Mouse (Mus musculus): Measurements from ENCODE around the gene Cmip. TPM values are rescaled to one million over a fixed set of nuclear protein-coding genes. Genes with fewer than 3 reads are reported as not detected.

The Cmip gene
- polyA plus RNA-seq, 1 experiment from 2014 or later = 47.1 TPM

- Histone ChIP-seq H3K27ac (ENCODE audit: low read depth, low read length) (peak overlapping the region; percentile 93), H3K4me1 (replicated peaks; ENCODE audit: control insufficient read depth, insufficient read depth, low read length) (peaks cover 22% of the 10 kb centered on the region)
- TF ChIP-seq CTCF (IDR thresholded peaks at IDR 0.05; ENCODE audit: low read depth) = no peak
These were observed 71.9 kb downstream of the Cmip start for GRCm38 (mm10) chr8:117328758-117329157.

GRCm38 (mm10) chr8:117329167-117329566, 72.3 kb downstream of the Cmip start:
- Histone ChIP-seq H3K27ac (ENCODE audit: low read depth, low read length) (peak overlapping the region; percentile 15; the same call in 1 of the 2 replicates), H3K9me3 (ENCODE audit: control insufficient read depth) (no peaks in the 10 kb centered on the region), H3K4me1 (replicated peaks; ENCODE audit: control insufficient read depth, insufficient read depth, low read length) (peaks cover 24% of the 10 kb centered on the region), H3K27me3 (replicated peaks; ENCODE audit: control insufficient read depth, insufficient read depth, low read length) (no peaks in the 10 kb centered on the region), H3K9ac (ENCODE audit: low read depth, low read length) (no peak overlapping the region), H3K4me3 (ENCODE audit: low read depth, low read length) (no peak overlapping the region), H3K4me2 (replicated peaks; ENCODE audit: low read depth) (no peak overlapping the region), H3K36me3 (ENCODE audit: control insufficient read depth, insufficient read depth) (no peaks in the 10 kb centered on the region; the same call in 1 of the 2 replicates)
- WGBS = 70% methylated on average over 9 of the region's 9 CpGs
- TF ChIP-seq CTCF (IDR thresholded peaks at IDR 0.05; ENCODE audit: low read depth) = no peak
- no peak for ATAC-seq

More at GRCm38 (mm10) chr8:117328758-117329157, 71.9 kb downstream of the Cmip start:
- H3K4me3 ChIP-seq (ENCODE audit: low read depth, low read length) = no peak overlapping the region
- no peaks in the 10 kb centered on the region for H3K27me3 ChIP-seq (replicated peaks; ENCODE audit: control insufficient read depth, insufficient read depth, low read length)
- WGBS = 49% methylated on average over 9 of the region's 9 CpGs
- H3K4me2 ChIP-seq (replicated peaks; ENCODE audit: low read depth) = no peak overlapping the region
- H3K36me3 ChIP-seq (ENCODE audit: control insufficient read depth, insufficient read depth) = no peaks in the 10 kb centered on the region; the same call in 1 of the 2 replicates
- ATAC-seq = no peak
- H3K9ac ChIP-seq (ENCODE audit: low read depth, low read length) = no peak overlapping the region
- H3K9me3 ChIP-seq (ENCODE audit: control insufficient read depth) = no peaks in the 10 kb centered on the region

GRCm38 (mm10) chr8:117329903-117330302, 73.0 kb downstream of the Cmip start:
- no peak for TF ChIP-seq CTCF (IDR thresholded peaks at IDR 0.05; ENCODE audit: low read depth)
- no peak overlapping the region for H3K4me3 ChIP-seq (ENCODE audit: low read depth, low read length)
- WGBS = 49% methylated on average over 2 of the region's 2 CpGs
- H3K4me1 ChIP-seq (replicated peaks; ENCODE audit: control insufficient read depth, insufficient read depth, low read length) = peaks cover 24% of the 10 kb centered on the region
- H3K9me3 ChIP-seq (ENCODE audit: control insufficient read depth) = no peaks in the 10 kb centered on the region
- ATAC-seq = no peak
- no peak overlapping the region for H3K4me2 ChIP-seq (replicated peaks; ENCODE audit: low read depth)
- H3K36me3 ChIP-seq (ENCODE audit: control insufficient read depth, insufficient read depth) = no peaks in the 10 kb centered on the region; the same call in 1 of the 2 replicates
- no peaks in the 10 kb centered on the region for H3K27me3 ChIP-seq (replicated peaks; ENCODE audit: control insufficient read depth, insufficient read depth, low read length)
- no peak overlapping the region for H3K9ac ChIP-seq (ENCODE audit: low read depth, low read length)
- no peak overlapping the region for H3K27ac ChIP-seq (ENCODE audit: low read depth, low read length)

- ATAC-seq = no peak
- WGBS = 48% methylated on average over 27 of the region's 27 CpGs
These were observed 75.6 kb downstream of the Cmip start for GRCm38 (mm10) chr8:117332229-117333010.

DNA sequence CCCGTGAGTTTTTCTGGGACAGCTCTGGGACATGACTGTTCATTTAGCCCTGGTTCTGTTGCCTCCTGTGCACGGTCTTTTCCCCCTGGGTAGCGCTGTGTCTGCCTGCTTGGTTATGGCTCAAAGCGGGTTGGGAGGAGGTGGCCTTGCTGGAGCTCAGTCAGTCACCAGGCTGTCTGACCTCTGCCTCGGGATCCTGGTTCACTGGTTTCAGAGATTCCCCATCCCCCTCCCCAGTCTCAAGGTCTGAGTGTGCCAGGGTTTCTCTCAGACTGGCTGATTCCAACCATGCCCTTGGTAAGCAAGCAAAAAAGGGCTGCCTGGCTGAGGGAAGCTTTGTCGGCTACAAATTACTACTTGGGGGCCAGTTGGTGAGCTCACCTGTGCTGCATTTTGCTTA, 76.8 kb downstream of the Cmip start:
- Histone ChIP-seq H3K4me1 (replicated peaks; ENCODE audit: control insufficient read depth, insufficient read depth, low read length) (peaks cover 41% of the 10 kb centered on the region), H3K36me3 (ENCODE audit: control insufficient read depth, insufficient read depth) (no peaks in the 10 kb centered on the region; the same call in 1 of the 2 replicates), H3K4me2 (replicated peaks; ENCODE audit: low read depth) (peak overlapping the region; percentile 30; the same call in 1 of the 2 replicates), H3K27ac (ENCODE audit: low read depth, low read length) (peak overlapping the region; percentile 99), H3K9ac (ENCODE audit: low read depth, low read length) (peak overlapping the region; percentile 1; the same call in 1 of the 2 replicates), H3K27me3 (replicated peaks; ENCODE audit: control insufficient read depth, insufficient read depth, low read length) (no peaks in the 10 kb centered on the region), H3K4me3 (ENCODE audit: low read depth, low read length) (no peak overlapping the region), H3K9me3 (ENCODE audit: control insufficient read depth) (no peaks in the 10 kb centered on the region)
- TF ChIP-seq CTCF (IDR thresholded peaks at IDR 0.05; ENCODE audit: low read depth) = no peak
- ATAC-seq = peak; percentile 16
- WGBS = 43% methylated on average over 6 of the region's 6 CpGs

More at GRCm38 (mm10) chr8:117332229-117333010, 75.6 kb downstream of the Cmip start:
- Histone ChIP-seq H3K9ac (ENCODE audit: low read depth, low read length) (no peak overlapping the region), H3K27ac (ENCODE audit: low read depth, low read length) (peak overlapping the region; percentile 99), H3K4me3 (ENCODE audit: low read depth, low read length) (no peak overlapping the region), H3K4me1 (replicated peaks; ENCODE audit: control insufficient read depth, insufficient read depth, low read length) (peaks cover 34% of the 10 kb centered on the region), H3K4me2 (replicated peaks; ENCODE audit: low read depth) (no peak overlapping the region), H3K9me3 (ENCODE audit: control insufficient read depth) (no peaks in the 10 kb centered on the region), H3K27me3 (replicated peaks; ENCODE audit: control insufficient read depth, insufficient read depth, low read length) (no peaks in the 10 kb centered on the region), H3K36me3 (ENCODE audit: control insufficient read depth, insufficient read depth) (no peaks in the 10 kb centered on the region; the same call in 1 of the 2 replicates)
- TF ChIP-seq CTCF (IDR thresholded peaks at IDR 0.05; ENCODE audit: low read depth) = no peak

DNA sequence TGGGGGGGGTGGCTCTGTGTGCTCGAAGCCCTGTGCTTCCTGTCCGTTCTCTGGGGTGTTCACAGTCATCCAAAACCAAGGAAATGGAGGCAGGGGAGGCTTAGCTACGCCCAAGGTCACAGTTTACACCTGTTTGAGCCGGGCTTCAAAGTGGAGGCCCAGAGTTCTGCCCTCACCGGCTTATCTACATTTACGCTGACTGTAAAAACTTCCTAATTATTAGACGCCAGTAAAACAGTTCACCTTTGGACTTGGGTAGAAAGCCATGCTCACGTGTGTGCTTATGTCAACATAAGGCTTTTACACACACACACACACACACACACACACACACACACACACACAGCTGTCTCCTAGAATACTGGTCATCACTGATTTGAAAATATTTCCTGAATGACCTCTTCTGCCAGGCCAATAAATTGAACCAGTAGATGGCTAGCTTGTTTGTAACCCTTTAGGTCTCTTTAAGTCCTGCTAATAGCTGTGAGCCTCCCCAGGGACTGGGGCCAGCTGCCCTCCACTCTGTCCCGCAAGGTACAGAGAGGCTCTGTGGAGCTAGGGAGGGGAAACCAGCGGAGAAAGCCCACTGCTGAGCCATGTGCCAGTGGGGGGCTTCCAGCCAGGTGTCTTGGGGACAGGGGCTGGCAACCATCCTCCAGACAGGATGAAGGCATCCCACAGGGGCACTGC, 77.3 kb downstream of the Cmip start:
- H3K9ac ChIP-seq (ENCODE audit: low read depth, low read length) = 0 out of 2 replicates have a peak overlapping the region, but pooled peaks have one; percentile 37
- no peaks in the 10 kb centered on the region; the same call in 1 of the 2 replicates for H3K36me3 ChIP-seq (ENCODE audit: control insufficient read depth, insufficient read depth)
- H3K9me3 ChIP-seq (ENCODE audit: control insufficient read depth) = no peaks in the 10 kb centered on the region
- no peak overlapping the region for H3K4me3 ChIP-seq (ENCODE audit: low read depth, low read length)
- peaks cover 36% of the 10 kb centered on the region for H3K4me1 ChIP-seq (replicated peaks; ENCODE audit: control insufficient read depth, insufficient read depth, low read length)
- 27% methylated on average over 10 of the region's 10 CpGs for WGBS
- H3K27ac ChIP-seq (ENCODE audit: low read depth, low read length) = peak overlapping the region; percentile 99
- H3K27me3 ChIP-seq (replicated peaks; ENCODE audit: control insufficient read depth, insufficient read depth, low read length) = no peaks in the 10 kb centered on the region
- H3K4me2 ChIP-seq (replicated peaks; ENCODE audit: low read depth) = peak overlapping the region; percentile 63
- no peak for TF ChIP-seq CTCF (IDR thresholded peaks at IDR 0.05; ENCODE audit: low read depth)
- ATAC-seq = peak; percentile 86
